Mouse (Mus musculus): Measurements from ENCODE around the gene Mpv17l2. TPM values are rescaled to one million over a fixed set of nuclear protein-coding genes. Genes with fewer than 3 reads are reported as not detected.
A peak's percentile ranks its signal among the peaks of the same experiment; 100 is the strongest.

Gene Mpv17l2
- polyA plus RNA-seq (2015; fragmentation: Nextera tagmentation; extraction: Ambion mirVana), result 41.7 and 42.3 TPM in 2 replicates

DNA sequence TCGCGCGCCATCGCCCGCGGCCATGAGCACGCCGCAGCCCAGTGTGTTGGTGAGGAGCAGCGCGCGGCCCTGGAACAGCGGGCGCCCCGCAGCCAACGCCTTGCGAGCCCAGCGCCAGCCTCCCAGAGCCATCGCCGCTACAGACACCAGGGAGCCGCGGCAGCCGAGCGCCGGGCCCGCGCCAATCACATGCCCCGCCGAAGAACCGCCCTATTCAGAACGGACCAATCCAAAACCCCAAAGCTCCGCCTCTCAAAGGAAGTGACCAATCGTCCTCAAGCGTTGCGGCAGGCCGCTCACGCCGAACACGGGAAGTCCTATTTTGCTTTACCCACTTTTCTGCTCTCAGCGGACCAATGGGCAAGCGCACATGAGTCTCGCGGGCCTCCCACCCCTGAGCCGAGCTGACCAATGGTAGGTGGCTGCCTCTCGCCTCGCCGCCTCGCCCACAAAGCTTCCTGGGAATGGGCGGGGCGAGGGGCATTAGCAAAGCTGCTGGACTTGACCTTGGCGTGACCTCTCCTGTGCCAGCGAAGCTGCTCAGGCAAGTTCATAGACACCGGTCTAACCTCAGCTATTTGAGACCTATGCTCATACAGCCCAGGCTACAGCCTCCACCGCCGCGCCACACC, at the start of gene Mpv17l2:
TSS of gene Mpv17l2 (minus strand) at position 172 of the 632 bp plus-strand sequence.
- under 1% methylated on average over 55 of the region's 55 CpGs for WGBS
- Histone ChIP-seq H3K4me3 (replicated peaks) (peak within 1 kb of the TSS; percentile 58), H3K27ac (replicated peaks) (peak within 1 kb of the TSS; percentile 82), H3K36me3 (peaks cover 30% of the 10 kb centered on the region), H3K4me1 (peaks cover 39% of the 10 kb centered on the region), H3K9me3 (replicated peaks) (no peaks in the 10 kb centered on the region), H3K27me3 (no peaks in the 10 kb centered on the region), H3K4me2 (replicated peaks) (peak within 1 kb of the TSS; percentile 95), H3K9ac (peak within 1 kb of the TSS; percentile 60)
- peak; percentile 96 for ATAC-seq (ENCODE audit: insufficient number of reproducible peaks, low FRiP score, low TSS enrichment, low read depth)

- no peak for ATAC-seq (ENCODE audit: insufficient number of reproducible peaks, low FRiP score, low TSS enrichment, low read depth)
- WGBS, result 75% methylated on average over 8 of the region's 8 CpGs
- Histone ChIP-seq H3K4me2 (replicated peaks) (no peak overlapping the region), H3K27ac (replicated peaks) (no peak overlapping the region), H3K9ac (no peak overlapping the region), H3K27me3 (0 out of 2 replicates have a peak, but pooled peaks cover 5% of the 10 kb centered on the region), H3K4me1 (peaks cover 6% of the 10 kb centered on the region), H3K36me3 (no peaks in the 10 kb centered on the region), H3K9me3 (replicated peaks) (no peaks in the 10 kb centered on the region), H3K4me3 (replicated peaks) (no peak overlapping the region)
Measured at GRCm38 (mm10) chr8:70808955-70809701, 48.4 kb upstream of the Mpv17l2 start.

GRCm38 (mm10) chr8:70808239-70808638, 47.5 kb upstream of the Mpv17l2 start, which contains the start of gene Il12rb1:
Gene Il12rb1, plus strand, starts transcription at chr8:70808449.
- Histone ChIP-seq H3K36me3 (no peaks in the 10 kb centered on the region), H3K27ac (replicated peaks) (no peak within 1 kb of the TSS), H3K4me1 (peaks cover 14% of the 10 kb centered on the region), H3K4me2 (replicated peaks) (no peak within 1 kb of the TSS), H3K9me3 (replicated peaks) (no peaks in the 10 kb centered on the region), H3K9ac (no peak within 1 kb of the TSS), H3K27me3 (peaks cover 13% of the 10 kb centered on the region; the same call in 1 of the 2 replicates), H3K4me3 (replicated peaks) (no peak within 1 kb of the TSS)
- no peak for ATAC-seq (ENCODE audit: insufficient number of reproducible peaks, low FRiP score, low TSS enrichment, low read depth)
- WGBS, result 63% methylated on average over 5 of the region's 5 CpGs

- no peak for ATAC-seq (ENCODE audit: insufficient number of reproducible peaks, low FRiP score, low TSS enrichment, low read depth)
- peaks cover 15% of the 10 kb centered on the region for H3K27me3 ChIP-seq
Measured at GRCm38 (mm10) chr8:70807304-70807703, 46.6 kb upstream of the Mpv17l2 start.

DNA sequence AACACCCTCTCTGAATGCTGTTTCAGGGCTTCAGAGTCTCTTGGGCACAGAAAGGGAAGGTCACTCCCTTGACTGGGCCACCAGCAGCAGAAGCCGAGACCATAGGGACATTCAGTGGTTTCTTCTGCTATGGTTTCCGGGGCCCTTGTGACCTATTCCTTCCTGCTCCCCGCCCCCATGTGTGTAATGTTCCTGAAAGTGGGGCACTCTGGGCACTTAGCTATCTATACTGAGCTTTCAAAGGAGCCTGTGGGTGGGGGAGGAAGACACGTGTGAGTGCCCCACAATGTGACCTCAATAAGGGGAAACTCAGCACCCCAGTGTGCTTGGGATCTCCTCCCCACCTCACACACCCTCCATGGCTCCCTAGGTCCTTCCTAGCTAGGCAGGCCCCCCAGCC, 45.8 kb upstream of the Mpv17l2 start:
- no peak overlapping the region for H3K4me2 ChIP-seq (replicated peaks)
- no peak overlapping the region for H3K4me3 ChIP-seq (replicated peaks)
- H3K9me3 ChIP-seq (replicated peaks), result no peaks in the 10 kb centered on the region
- no peaks in the 10 kb centered on the region for H3K36me3 ChIP-seq
- H3K27ac ChIP-seq (replicated peaks), result no peak overlapping the region
- no peak for ATAC-seq (ENCODE audit: insufficient number of reproducible peaks, low FRiP score, low TSS enrichment, low read depth)
- H3K4me1 ChIP-seq, result peaks cover 14% of the 10 kb centered on the region
- peaks cover 21% of the 10 kb centered on the region for H3K27me3 ChIP-seq
- no peak overlapping the region for H3K9ac ChIP-seq
- 69% methylated on average over 4 of the region's 4 CpGs for WGBS

More at GRCm38 (mm10) chr8:70807304-70807703, 46.6 kb upstream of the Mpv17l2 start:
- peaks cover 14% of the 10 kb centered on the region for H3K4me1 ChIP-seq
- H3K9ac ChIP-seq, result no peak overlapping the region
- H3K4me3 ChIP-seq (replicated peaks), result no peak overlapping the region
- no peaks in the 10 kb centered on the region for H3K9me3 ChIP-seq (replicated peaks)
- WGBS, result 31% methylated on average over 1 of the region's 1 CpGs
- H3K27ac ChIP-seq (replicated peaks), result no peak overlapping the region
- no peak overlapping the region for H3K4me2 ChIP-seq (replicated peaks)
- H3K36me3 ChIP-seq, result no peaks in the 10 kb centered on the region

GRCm38 (mm10) chr8:70804481-70805206, 43.9 kb upstream of the Mpv17l2 start, which contains the start of gene Mast3:
Gene Mast3, minus strand, starts transcription at chr8:70805054.
- Histone ChIP-seq H3K4me1 (peaks cover 17% of the 10 kb centered on the region), H3K27ac (replicated peaks) (no peak within 1 kb of the TSS), H3K4me2 (replicated peaks) (peak within 1 kb of the TSS; percentile 92), H3K36me3 (no peaks in the 10 kb centered on the region), H3K9ac (peak within 1 kb of the TSS; percentile 31; the same call in 1 of the 2 replicates), H3K4me3 (replicated peaks) (peak within 1 kb of the TSS; percentile 59), H3K9me3 (replicated peaks) (no peaks in the 10 kb centered on the region), H3K27me3 (peaks cover 33% of the 10 kb centered on the region)
- 1% methylated on average over 45 of the region's 45 CpGs for WGBS
- ATAC-seq (ENCODE audit: insufficient number of reproducible peaks, low FRiP score, low TSS enrichment, low read depth), result peak; percentile 89

DNA sequence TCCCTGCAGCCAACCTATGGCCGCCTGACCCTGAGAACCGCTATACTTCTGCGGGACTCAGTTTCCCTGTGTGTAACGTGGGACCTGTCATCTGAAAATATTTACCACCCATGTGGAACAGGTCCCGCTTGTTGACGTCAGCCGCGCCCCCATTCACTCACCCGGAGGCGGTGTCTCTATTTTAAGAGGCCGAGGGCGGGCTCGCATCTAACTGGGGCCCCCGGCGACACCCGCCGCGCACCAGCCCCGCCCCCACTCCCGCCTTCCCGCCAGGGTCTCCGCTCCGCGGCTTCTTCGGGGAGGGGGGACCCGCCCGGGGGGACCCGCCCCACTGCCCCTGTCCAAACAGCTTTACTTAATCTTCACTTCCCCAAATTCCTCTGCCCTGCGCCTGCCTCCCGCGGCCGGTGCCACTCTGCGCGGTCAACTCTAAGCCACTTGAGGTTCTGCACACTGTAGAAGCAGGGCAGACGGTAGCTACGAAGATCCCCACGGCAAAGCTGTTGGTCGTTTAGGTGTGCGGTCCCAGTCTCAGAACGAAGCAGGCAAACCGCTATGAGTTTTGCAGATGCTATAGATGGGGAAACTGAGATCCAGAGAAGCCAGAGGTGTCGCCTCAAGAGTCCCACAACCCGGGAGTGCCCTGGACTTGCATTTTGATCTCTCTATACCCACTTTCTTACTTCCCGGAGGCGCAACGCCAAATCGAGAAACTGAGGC, 43.2 kb upstream of the Mpv17l2 start:
- H3K9ac ChIP-seq, result 0 out of 2 replicates have a peak overlapping the region, but pooled peaks have one; percentile 28
- peak overlapping the region; percentile 59 for H3K4me3 ChIP-seq (replicated peaks)
- no peaks in the 10 kb centered on the region for H3K36me3 ChIP-seq
- WGBS, result 1% methylated on average over 44 of the region's 47 CpGs
- H3K4me1 ChIP-seq, result peaks cover 17% of the 10 kb centered on the region
- no peaks in the 10 kb centered on the region for H3K9me3 ChIP-seq (replicated peaks)
- no peak overlapping the region for H3K27ac ChIP-seq (replicated peaks)
- peak overlapping the region; percentile 92 for H3K4me2 ChIP-seq (replicated peaks)
- peaks cover 41% of the 10 kb centered on the region for H3K27me3 ChIP-seq
- ATAC-seq (ENCODE audit: insufficient number of reproducible peaks, low FRiP score, low TSS enrichment, low read depth), result no peak

DNA sequence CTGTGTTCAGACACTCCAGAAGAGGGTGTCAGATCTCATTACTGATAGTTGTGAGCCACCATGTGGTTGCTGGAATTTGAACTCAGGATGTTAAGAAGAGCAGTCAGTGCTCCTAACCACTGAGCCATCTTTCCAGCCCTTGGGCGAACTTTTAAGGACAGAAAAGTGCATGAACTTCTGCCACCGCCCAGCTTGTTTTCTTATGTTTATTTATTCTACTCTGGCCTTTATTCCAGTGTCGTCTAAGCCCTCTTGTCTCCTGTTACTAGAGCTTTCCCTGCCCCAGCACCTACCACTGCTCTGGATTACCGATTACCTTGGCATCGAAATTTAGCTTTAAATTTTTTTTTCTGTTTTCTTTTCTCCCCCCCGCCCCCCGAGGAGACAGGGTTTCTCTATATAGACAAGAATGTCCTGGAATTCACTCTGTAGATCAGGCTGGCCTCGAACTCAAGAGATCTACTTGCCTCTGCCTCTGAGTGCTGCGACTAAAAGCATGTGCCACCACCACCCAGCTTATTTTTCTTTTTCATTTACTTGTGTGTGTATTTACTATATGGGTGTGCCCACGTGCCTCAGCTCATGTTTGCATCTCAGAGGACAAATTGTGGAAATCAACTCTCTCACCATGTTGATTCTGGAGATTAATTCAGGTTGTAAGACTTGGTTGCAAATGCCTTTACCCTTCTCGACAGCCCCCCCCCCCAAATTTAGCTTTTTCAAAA, 42.2 kb upstream of the Mpv17l2 start:
- Histone ChIP-seq H3K9me3 (replicated peaks) (no peaks in the 10 kb centered on the region), H3K36me3 (no peaks in the 10 kb centered on the region), H3K27me3 (peaks cover 50% of the 10 kb centered on the region), H3K4me3 (replicated peaks) (no peak overlapping the region), H3K9ac (no peak overlapping the region), H3K4me2 (replicated peaks) (no peak overlapping the region), H3K4me1 (peaks cover 22% of the 10 kb centered on the region), H3K27ac (replicated peaks) (no peak overlapping the region)
- WGBS, result 67% methylated on average over 11 of the region's 11 CpGs
- no peak for ATAC-seq (ENCODE audit: insufficient number of reproducible peaks, low FRiP score, low TSS enrichment, low read depth)

GRCm38 (mm10) chr8:70801830-70802229, 41.1 kb upstream of the Mpv17l2 start:
- H3K27me3 ChIP-seq, result peaks cover 53% of the 10 kb centered on the region
- no peaks in the 10 kb centered on the region for H3K9me3 ChIP-seq (replicated peaks)
- no peak overlapping the region for H3K27ac ChIP-seq (replicated peaks)
- no peak overlapping the region for H3K4me3 ChIP-seq (replicated peaks)
- no peak overlapping the region for H3K9ac ChIP-seq
- H3K4me1 ChIP-seq, result peaks cover 29% of the 10 kb centered on the region
- 76% methylated on average over 1 of the region's 1 CpGs for WGBS
- ATAC-seq (ENCODE audit: insufficient number of reproducible peaks, low FRiP score, low TSS enrichment, low read depth), result no peak
- no peaks in the 10 kb centered on the region for H3K36me3 ChIP-seq
- no peak overlapping the region for H3K4me2 ChIP-seq (replicated peaks)

DNA sequence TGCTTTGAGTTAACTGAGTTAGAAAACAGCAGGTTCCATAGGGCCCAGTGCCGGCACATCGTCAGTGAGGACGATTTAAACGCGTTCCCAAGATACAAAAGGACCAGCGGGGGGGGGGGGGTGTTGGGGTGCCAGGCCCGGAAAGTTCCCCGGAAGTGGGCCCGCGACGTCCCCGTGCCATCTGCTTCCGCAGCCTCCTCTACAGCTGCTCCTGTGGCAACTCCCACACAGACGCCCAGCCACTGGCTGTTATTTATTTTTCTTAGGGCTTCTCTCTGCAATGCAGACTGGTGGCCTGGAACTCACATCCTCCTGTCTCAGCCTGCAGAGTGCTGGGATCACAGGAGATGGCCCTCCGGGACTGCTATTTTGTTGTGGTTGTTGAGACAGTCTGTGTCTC, 40.4 kb upstream of the Mpv17l2 start:
- ATAC-seq (ENCODE audit: insufficient number of reproducible peaks, low FRiP score, low TSS enrichment, low read depth), result no peak
- no peaks in the 10 kb centered on the region for H3K36me3 ChIP-seq
- H3K4me2 ChIP-seq (replicated peaks), result no peak overlapping the region
- peaks cover 53% of the 10 kb centered on the region for H3K27me3 ChIP-seq
- no peaks in the 10 kb centered on the region for H3K9me3 ChIP-seq (replicated peaks)
- peaks cover 36% of the 10 kb centered on the region for H3K4me1 ChIP-seq
- no peak overlapping the region for H3K4me3 ChIP-seq (replicated peaks)
- H3K9ac ChIP-seq, result no peak overlapping the region
- no peak overlapping the region for H3K27ac ChIP-seq (replicated peaks)
- WGBS, result 34% methylated on average over 15 of the region's 15 CpGs

Data from embryonic facial prominence, embryonic 15.5 days (tissue).